Mouse (Mus musculus) myocyte (in vitro differentiated cells): ENCODE measurements around the gene Zfp683.

Experiments
- MAX ChIP-seq: IDR thresholded peaks from one replicate; pipeline ENCODE4 v1.6.1; 2011; ENCODE audit warnings: low read depth, mild to moderate bottlenecking, control low read depth
- POLR2A ChIP-seq: IDR thresholded peaks from one replicate; pipeline ENCODE4 v1.6.1; 2011; ENCODE audit warnings: low read depth, mild to moderate bottlenecking, control low read depth, moderate library complexity; ENCODE audit not compliant: insufficient read length

- TF ChIP-seq POLR2A (no peak), MAX (no peak)
These were observed 11.9 kb downstream of the Zfp683 start for GRCm38 (mm10) chr4:134065431-134066004.
